Mouse (Mus musculus): Measurements from ENCODE around the gene Olfr938.

Olfr938 gene

DNA sequence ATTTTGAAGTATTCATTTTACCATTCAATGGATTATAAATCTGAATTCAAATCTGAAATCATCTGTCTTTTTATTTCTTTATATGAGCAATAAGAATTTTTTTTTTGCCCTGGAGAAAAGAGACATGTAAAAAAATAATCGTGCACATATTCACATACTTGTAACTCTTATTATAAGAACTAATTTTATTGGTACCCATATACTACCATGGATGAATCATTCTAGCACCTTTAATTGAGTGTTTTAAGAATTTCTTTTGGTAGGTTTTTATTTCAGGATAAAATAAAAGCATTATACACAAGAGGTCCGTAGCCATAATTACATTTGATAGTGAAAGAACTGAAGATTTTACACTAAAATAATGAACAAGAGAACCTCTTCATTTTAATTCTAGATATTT lies at the start of gene Olfr938:
Gene Olfr938, minus strand, starts transcription at position 101 of the 400 bp plus-strand sequence.
- no peak for DNase-seq (ENCODE audit: low spot score in 2 of 2)

- DNase-seq (ENCODE audit: low spot score in 2 of 2) = no peak
Observed at GRCm38 (mm10) chr9:39127831-39128230, 49.1 kb upstream of the Olfr938 start, which contains the start of gene Olfr27. TSS of gene Olfr27 (plus strand) at chr9:39128131.

DNA sequence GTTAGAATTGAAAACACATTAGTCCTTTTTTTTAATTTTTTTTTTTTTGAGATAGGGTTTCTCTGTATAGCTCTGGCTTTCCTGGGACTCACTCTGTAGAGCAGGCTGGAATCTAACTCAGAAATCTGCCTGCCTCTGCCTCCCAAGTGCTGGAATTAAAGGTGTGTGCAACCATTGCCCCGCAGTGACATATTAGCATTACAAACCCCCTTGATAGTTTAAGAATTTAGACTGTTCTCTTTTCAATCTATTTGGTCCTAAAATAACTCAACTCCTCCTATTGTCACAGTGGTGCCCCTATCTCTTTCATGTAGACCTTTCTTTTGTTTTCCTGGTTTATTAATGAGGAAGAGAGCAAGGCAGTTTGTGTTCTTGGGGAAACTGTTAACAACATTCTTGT lies 48.6 kb upstream of the Olfr938 start:
- no peak for DNase-seq (ENCODE audit: low spot score in 2 of 2)

DNA sequence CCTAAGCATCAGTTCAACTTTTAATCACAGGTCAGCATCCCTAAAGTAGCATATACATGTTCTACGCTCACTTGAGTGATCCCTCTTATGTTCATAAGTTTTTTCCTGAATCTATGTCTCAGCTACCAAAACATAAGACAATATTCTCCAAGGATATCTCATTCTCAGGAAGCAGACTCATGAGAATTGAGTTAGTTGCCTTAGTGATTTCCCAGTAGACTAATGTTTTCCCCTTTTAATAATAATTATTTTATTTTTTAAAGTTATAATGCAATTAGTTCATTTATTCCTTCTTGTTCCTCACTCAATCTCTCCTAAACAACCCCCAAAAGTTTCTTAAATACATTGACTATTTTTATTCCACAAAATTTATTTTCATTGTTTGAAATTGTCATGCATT lies 13.8 kb downstream of the Olfr938 start, which contains the start of gene Olfr937:
Gene Olfr937, minus strand, starts transcription at position 101 of the 400 bp plus-strand sequence.
- no peak for DNase-seq (ENCODE audit: low spot score in 2 of 2)
